Mouse (Mus musculus): Measurements from ENCODE around the gene Bicdl2. TPM values are rescaled to one million over a fixed set of nuclear protein-coding genes. Genes with fewer than 3 reads are reported as not detected.
A peak's percentile ranks its signal among the peaks of the same experiment; 100 is the strongest.

Gene Bicdl2
- polyA plus RNA-seq (2015; fragmentation: Nextera tagmentation; extraction: Ambion mirVana) = 3.8 TPM in 2 replicates

DNA sequence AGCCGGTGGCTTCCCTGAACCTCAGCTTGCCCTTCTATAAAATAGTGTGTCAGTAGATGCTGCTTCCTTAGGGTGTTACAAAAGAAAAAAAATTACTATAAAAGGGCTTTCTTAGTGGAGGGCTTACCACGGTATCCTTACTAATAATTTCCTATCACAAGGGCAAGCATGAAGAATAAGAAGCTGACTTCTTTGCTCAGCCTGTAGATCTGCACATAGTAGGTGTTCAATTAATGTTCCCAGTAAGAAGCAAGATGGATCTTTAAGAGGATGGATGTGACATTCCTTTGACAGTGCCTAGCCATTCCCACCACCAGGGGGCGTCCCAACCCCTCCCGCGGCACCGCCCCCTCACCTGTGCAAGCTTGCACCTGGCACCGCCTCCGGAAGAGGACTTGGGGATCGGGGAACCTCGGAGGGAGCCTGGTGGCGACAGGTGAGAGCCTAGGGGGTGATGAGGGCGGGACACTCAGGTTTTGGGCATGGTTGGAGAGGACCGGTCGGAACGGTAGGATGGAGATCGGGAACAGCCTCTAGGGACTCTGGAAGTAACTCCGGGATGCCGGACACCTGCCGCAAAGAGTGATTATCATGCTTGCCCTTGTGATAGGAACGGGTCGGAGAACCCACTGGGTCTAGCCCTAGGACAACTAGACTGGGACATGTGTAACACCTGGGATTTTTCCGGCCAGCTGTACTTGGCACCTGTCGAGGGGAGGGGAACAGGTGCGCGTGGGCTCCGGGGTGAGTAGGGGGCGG is at the start of gene Bicdl2:
Gene Bicdl2, plus strand, starts transcription at position 390 of the 759 bp plus-strand sequence.
- no peak within 1 kb of the TSS for H3K27ac ChIP-seq
- no peaks in the 10 kb centered on the region for H3K9me3 ChIP-seq
- H3K4me3 ChIP-seq = peak within 1 kb of the TSS; percentile 24
- no peaks in the 10 kb centered on the region for H3K36me3 ChIP-seq
- no peak for ATAC-seq (ENCODE audit: insufficient number of reproducible peaks, insufficient read depth, low FRiP score, low TSS enrichment, low read depth)
- peaks cover 47% of the 10 kb centered on the region for H3K27me3 ChIP-seq
- H3K4me2 ChIP-seq = peak within 1 kb of the TSS; percentile 45
- H3K4me1 ChIP-seq = peaks cover 14% of the 10 kb centered on the region
- WGBS = 6% methylated on average over 27 of the region's 27 CpGs
- H3K9ac ChIP-seq = no peak within 1 kb of the TSS

DNA sequence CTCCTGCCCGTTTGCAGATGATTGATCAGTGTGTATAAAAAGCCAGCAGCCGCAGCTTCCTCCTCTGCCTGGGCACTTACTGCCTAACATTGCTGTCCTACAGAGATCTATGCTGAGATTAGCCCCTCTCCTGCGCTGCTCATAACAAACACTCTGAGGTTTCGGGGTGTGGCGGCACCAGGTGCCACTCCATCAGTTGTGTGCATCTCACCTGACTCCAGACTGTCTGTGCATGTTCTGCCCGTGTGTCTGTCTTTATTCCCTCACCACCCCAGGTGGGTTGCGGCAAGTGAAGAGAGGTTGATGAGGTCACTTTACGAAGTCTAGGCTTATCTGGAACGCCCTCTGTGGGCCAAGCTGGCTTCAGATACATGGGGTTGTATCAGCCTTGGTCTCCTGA is 43.2 kb upstream of the Bicdl2 start:
- Histone ChIP-seq H3K4me1 (no peaks in the 10 kb centered on the region), H3K9ac (no peak overlapping the region), H3K9me3 (no peaks in the 10 kb centered on the region), H3K36me3 (no peaks in the 10 kb centered on the region), H3K27me3 (peaks cover 9% of the 10 kb centered on the region), H3K27ac (no peak overlapping the region), H3K4me2 (no peak overlapping the region), H3K4me3 (no peak overlapping the region)
- WGBS = 64% methylated on average over 9 of the region's 9 CpGs
- no peak for ATAC-seq (ENCODE audit: insufficient number of reproducible peaks, insufficient read depth, low FRiP score, low TSS enrichment, low read depth)

DNA sequence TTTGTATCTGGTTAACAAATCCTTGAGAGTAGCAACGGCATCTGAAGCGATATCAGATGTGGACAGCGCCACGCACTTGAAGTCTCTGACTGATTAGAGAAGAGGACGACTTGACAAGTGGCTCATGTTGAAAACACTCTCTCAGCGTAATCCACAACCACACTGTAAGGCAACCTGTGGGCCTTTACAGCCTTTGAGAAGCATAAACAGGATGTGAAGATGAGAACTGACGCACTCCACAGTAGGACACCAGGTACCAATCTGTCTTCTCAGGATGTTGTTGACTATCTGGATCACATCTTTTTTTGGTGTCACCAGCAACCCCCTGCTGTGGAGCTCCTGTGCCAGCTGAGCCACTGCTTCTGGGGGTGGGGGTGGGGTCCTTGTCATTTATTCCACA is 40.0 kb upstream of the Bicdl2 start:
- peaks cover 9% of the 10 kb centered on the region for H3K27me3 ChIP-seq
- no peak overlapping the region for H3K27ac ChIP-seq
- H3K4me1 ChIP-seq = no peaks in the 10 kb centered on the region
- H3K9me3 ChIP-seq = no peaks in the 10 kb centered on the region
- 73% methylated on average over 7 of the region's 7 CpGs for WGBS
- ATAC-seq (ENCODE audit: insufficient number of reproducible peaks, insufficient read depth, low FRiP score, low TSS enrichment, low read depth) = no peak
- no peak overlapping the region for H3K9ac ChIP-seq
- H3K4me2 ChIP-seq = no peak overlapping the region
- no peak overlapping the region for H3K4me3 ChIP-seq
- H3K36me3 ChIP-seq = no peaks in the 10 kb centered on the region

DNA sequence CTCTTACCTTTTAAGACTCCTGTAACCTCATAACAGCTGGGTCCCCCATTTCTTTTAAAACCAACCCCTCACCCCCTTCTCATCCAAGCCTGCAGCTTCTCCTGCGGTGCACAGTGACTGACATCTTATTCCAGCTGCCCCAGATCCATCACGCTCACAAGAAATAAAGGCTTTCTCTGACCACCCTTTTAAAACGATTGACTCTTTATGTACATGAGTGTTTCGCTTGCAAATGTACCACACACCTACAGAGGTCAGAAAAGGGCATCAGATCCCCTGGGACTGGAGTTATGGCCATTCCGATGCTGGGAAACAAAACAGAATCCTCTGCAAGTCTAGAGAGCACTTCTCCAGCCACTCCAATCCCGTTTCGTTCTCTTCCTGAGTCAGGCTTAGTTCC is 32.5 kb upstream of the Bicdl2 start:
- no peak overlapping the region for H3K27ac ChIP-seq

DNA sequence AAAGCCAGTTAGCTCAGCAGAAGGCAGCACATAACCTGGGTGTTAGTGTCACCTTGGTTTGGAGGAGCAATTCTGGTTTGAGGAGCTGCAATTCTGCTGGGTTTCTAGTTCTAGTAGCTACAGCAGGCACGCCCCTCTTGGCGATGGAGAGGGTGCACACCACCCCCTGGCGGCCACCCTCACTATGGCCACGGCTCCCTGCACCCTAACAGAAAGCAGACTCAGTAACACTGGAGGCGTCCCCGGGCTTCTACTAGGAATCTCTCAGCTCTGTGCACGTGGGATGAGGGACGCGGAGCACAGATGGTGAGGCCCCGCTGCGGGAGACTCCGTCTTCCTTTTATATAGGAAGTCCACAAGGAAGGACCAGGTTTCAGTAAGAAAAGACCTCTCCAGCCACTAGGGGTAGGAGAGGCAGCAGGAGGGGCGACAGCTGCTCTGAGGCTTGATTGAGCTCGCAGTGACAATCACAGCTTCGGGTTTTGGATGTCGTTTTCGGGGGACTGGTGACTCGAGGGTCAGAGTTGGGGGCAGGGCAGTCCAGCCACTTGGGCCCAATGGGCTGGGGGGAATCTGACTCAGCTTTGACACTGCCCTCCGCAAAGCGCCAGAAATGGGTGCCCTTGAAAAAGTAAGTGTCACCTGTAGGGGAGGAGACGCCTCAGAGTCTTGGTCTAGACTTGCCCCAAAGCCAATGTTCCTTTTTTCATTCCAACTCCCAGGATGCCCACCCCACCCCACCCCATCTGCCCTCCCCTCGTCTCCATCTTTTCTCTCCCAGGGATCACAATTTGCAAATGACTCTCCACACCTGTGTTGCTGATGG is 29.9 kb upstream of the Bicdl2 start:
- Histone ChIP-seq H3K4me1 (peaks cover 4% of the 10 kb centered on the region; the same call in 1 of the 2 replicates), H3K4me3 (peak overlapping the region; percentile 27), H3K4me2 (peak overlapping the region; percentile 57), H3K9ac (peak overlapping the region; percentile 65), H3K9me3 (no peaks in the 10 kb centered on the region), H3K27ac (no peak overlapping the region), H3K36me3 (no peaks in the 10 kb centered on the region), H3K27me3 (peaks cover 5% of the 10 kb centered on the region; the same call in 1 of the 2 replicates)
- WGBS = 16% methylated on average over 22 of the region's 22 CpGs
- ATAC-seq (ENCODE audit: insufficient number of reproducible peaks, insufficient read depth, low FRiP score, low TSS enrichment, low read depth) = peak; percentile 78

More for the DNA sequence above, 32.5 kb upstream of the Bicdl2 start:
- Histone ChIP-seq H3K9me3 (no peaks in the 10 kb centered on the region), H3K4me3 (no peak overlapping the region), H3K9ac (no peak overlapping the region), H3K4me1 (peaks cover 4% of the 10 kb centered on the region; the same call in 1 of the 2 replicates), H3K36me3 (no peaks in the 10 kb centered on the region), H3K4me2 (no peak overlapping the region), H3K27me3 (peaks cover 5% of the 10 kb centered on the region; the same call in 1 of the 2 replicates)
- no peak for ATAC-seq (ENCODE audit: insufficient number of reproducible peaks, insufficient read depth, low FRiP score, low TSS enrichment, low read depth)
- WGBS = 41% methylated on average over 7 of the region's 7 CpGs

DNA sequence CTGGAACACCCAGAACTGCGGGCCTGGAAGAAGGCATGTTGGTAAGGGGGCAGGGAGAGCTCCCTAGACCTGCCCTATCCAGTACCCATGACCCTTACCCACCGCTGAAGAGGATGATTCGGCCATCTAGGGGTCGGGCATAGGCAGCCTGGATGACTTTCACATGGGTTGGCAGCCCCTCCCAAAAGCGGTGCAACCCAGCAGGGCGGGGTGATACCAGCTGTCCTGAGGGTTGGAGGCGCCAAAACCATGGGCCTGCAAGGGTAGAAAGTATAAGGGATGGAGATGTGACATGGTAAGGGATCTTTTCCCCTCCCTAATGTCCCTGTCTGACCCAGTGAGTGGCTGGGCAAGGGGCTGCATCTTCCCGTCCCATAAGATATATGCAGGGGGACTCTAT is 29.1 kb upstream of the Bicdl2 start:
- no peaks in the 10 kb centered on the region for H3K36me3 ChIP-seq
- peaks cover 4% of the 10 kb centered on the region; the same call in 1 of the 2 replicates for H3K4me1 ChIP-seq
- H3K9ac ChIP-seq = no peak overlapping the region
- H3K27ac ChIP-seq = no peak overlapping the region
- peaks cover 5% of the 10 kb centered on the region; the same call in 1 of the 2 replicates for H3K27me3 ChIP-seq
- H3K4me3 ChIP-seq = no peak overlapping the region
- WGBS = 83% methylated on average over 8 of the region's 8 CpGs
- H3K9me3 ChIP-seq = no peaks in the 10 kb centered on the region
- ATAC-seq (ENCODE audit: insufficient number of reproducible peaks, insufficient read depth, low FRiP score, low TSS enrichment, low read depth) = no peak
- no peak overlapping the region for H3K4me2 ChIP-seq

DNA sequence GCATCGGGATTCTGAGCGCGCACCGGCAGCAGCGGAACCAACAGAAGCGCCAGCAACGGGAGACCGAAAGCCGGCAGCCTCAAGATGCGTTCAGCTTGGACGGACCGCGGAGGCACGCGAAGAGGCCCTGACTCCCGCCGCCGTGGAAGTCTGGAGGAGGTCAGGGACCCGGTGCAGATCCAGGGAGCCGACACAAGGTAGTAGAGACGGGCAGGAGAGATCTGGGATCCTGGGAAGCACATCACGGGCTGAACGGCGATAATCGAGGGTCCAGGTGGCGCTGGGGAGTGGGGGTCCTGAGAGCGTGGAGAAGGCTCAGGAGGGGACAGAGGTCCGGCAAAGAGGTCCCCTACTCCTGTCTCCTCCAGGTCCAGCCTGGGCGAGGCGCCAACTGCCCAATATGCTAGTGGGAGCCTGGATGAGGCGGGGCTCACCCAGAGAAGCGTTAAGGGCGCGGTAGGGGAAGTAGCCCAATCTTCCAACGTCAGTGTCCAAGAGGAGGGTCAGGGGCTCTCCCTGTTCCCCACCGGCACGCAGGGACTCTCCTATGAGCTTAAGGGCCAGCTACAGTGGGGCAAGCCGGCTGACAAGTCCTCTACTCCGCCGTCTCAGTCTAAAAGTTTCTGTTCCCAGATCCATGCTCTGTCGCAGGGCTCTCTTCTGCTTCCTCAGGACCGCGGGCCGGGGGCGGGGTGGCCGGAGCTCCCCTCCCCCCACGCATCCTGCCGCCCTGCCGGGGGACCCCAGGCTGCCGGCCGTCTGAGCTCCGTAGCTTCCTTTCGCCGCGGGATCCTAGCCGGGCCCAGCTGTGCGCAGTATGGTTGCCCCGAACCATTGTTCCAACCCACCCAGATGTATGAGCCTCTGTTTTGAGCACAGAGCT is 15.5 kb upstream of the Bicdl2 start, which contains the start of gene Mmp25:
Gene Mmp25, minus strand, starts transcription at position 665 of the 883 bp plus-strand sequence.
- Histone ChIP-seq H3K9ac (peak within 1 kb of the TSS; percentile 67), H3K9me3 (0 out of 2 replicates have a peak, but pooled peaks cover 3% of the 10 kb centered on the region), H3K4me2 (peak within 1 kb of the TSS; percentile 82), H3K27me3 (peaks cover 49% of the 10 kb centered on the region), H3K4me3 (peak within 1 kb of the TSS; percentile 48), H3K4me1 (peaks cover 12% of the 10 kb centered on the region), H3K36me3 (no peaks in the 10 kb centered on the region), H3K27ac (no peak within 1 kb of the TSS)
- under 1% methylated on average over 58 of the region's 58 CpGs for WGBS
- ATAC-seq (ENCODE audit: insufficient number of reproducible peaks, insufficient read depth, low FRiP score, low TSS enrichment, low read depth) = no peak

DNA sequence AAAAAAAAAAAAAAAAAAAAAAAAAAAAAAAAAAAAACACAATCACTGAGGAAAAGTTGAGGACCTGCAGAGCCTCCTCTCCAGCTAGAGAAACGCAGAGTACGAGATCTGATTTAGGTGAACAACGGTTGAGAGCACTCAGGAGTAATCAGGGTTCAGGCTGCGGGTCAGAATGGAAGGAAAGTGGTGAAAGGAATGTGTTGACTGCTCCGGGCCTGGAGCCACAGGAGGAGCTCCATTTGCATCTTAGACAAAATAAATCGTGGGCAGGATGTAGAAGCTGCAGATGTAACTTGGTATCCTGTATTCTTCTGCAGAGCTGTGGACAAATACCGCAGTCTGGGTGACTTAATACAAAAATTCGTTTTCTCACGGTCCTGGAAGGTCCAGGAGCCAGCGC is 14.4 kb upstream of the Bicdl2 start:
- Histone ChIP-seq H3K27ac (no peak overlapping the region), H3K4me1 (peaks cover 12% of the 10 kb centered on the region), H3K9me3 (0 out of 2 replicates have a peak, but pooled peaks cover 1% of the 10 kb centered on the region), H3K4me2 (no peak overlapping the region), H3K9ac (no peak overlapping the region), H3K36me3 (no peaks in the 10 kb centered on the region), H3K27me3 (peaks cover 49% of the 10 kb centered on the region), H3K4me3 (no peak overlapping the region)
- ATAC-seq (ENCODE audit: insufficient number of reproducible peaks, insufficient read depth, low FRiP score, low TSS enrichment, low read depth) = no peak
- 28% methylated on average over 10 of the region's 10 CpGs for WGBS

DNA sequence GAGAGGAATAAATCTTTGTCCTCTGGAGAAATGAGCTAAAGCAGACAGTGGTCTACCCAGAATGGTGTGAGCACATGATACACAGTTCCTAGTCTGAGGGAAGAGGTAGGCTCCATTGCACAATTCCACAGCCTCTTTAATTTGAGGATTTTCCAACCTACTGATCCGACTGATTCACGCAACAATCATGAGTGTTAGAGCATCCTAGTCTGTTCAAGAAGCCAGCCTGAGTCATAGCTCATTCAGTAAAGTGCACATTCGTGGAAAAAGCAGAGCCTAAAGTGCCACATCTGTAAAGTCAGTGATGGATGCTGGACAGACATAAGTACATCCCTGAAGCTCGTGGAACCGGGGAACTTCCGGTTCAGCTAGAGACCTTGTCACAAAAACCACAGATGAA is 8.9 kb upstream of the Bicdl2 start:
- peaks cover 11% of the 10 kb centered on the region for H3K27me3 ChIP-seq
- 82% methylated on average over 6 of the region's 6 CpGs for WGBS
- no peak for ATAC-seq (ENCODE audit: insufficient number of reproducible peaks, insufficient read depth, low FRiP score, low TSS enrichment, low read depth)
- H3K9me3 ChIP-seq = no peaks in the 10 kb centered on the region
- no peak overlapping the region for H3K4me2 ChIP-seq
- no peak overlapping the region for H3K27ac ChIP-seq
- H3K4me1 ChIP-seq = no peaks in the 10 kb centered on the region
- H3K9ac ChIP-seq = no peak overlapping the region
- no peaks in the 10 kb centered on the region for H3K36me3 ChIP-seq
- no peak overlapping the region for H3K4me3 ChIP-seq

DNA sequence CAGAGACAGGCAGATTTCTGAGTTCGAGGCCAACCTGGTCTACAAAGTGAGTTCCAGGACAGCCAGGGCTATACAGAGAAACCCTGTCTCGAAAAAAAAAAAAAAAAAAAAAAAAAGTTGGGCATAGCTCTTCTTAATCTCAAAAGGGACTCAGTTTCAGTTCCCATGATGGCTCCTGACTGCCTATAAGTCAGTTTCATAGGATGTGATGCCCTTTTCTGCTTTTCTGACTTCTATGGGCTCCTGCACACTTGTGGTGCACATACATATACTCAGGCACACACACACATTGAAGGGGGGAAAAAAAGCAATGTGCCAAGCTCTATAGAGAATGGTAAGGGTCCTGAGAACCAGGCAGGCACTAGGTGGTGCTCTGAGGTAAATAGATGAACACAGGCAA is 7.0 kb upstream of the Bicdl2 start:
- Histone ChIP-seq H3K4me1 (no peaks in the 10 kb centered on the region), H3K36me3 (no peaks in the 10 kb centered on the region), H3K4me2 (no peak overlapping the region), H3K27me3 (no peaks in the 10 kb centered on the region), H3K9ac (no peak overlapping the region), H3K4me3 (no peak overlapping the region), H3K27ac (no peak overlapping the region), H3K9me3 (no peaks in the 10 kb centered on the region)
- 75% methylated on average over 2 of the region's 2 CpGs for WGBS
- ATAC-seq (ENCODE audit: insufficient number of reproducible peaks, insufficient read depth, low FRiP score, low TSS enrichment, low read depth) = no peak

DNA sequence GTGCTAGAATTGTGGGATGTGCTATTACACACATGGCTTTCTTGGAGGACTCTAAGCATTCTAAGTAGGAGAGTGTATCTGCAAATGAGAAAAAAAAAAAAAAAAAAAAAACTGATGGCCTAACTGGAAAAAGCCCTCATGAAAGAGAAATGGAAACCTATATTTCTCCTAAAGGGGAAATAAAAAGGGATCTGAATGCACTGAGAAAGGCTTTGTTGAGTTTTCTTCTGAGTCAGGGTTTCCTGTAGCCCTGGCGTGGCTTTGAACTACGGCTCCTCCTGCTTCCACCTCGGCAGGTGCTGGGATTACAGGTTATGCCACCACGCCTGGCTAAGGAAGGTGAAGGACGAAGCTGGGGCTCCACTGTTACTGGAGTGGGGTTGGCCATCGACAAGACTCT is 6.3 kb upstream of the Bicdl2 start:
- Histone ChIP-seq H3K9me3 (no peaks in the 10 kb centered on the region), H3K4me1 (no peaks in the 10 kb centered on the region), H3K27ac (no peak overlapping the region), H3K4me2 (no peak overlapping the region), H3K4me3 (no peak overlapping the region), H3K9ac (no peak overlapping the region), H3K27me3 (peaks cover 3% of the 10 kb centered on the region; the same call in 1 of the 2 replicates), H3K36me3 (no peaks in the 10 kb centered on the region)
- ATAC-seq (ENCODE audit: insufficient number of reproducible peaks, insufficient read depth, low FRiP score, low TSS enrichment, low read depth) = no peak
- WGBS = 48% methylated on average over 6 of the region's 6 CpGs

All from embryonic facial prominence, embryonic 13.5 days (tissue).